21 mouse cellular contexts compared by ENCODE assay signal in the genomic region with DNA sequence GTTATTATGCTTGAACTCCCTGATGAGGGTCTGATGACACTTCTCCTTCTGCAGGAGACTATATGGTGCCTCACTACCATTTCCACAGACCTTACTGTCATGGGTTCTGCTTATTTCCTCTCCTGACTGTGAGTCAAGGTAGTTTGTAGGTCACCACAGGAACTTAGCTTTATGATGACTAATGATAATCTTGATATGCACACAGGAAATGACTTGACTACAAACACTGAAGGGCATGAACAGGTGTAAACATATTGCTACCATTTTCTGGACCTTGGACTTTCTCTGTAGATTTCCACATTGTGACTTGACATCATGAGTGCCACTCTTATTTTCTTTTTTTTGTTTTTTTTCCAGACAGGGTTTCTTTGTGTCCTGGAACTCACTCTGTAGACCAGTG.
"Had no signal": no experiment of that assay in that cellular context is flagged by ENCODE, and none has a peak within 500 bp of the region (broad histone marks: within the 10 kb centered on the region; RNA-seq: fewer than 3 reads in every experiment).

No protein-coding gene starts in this region.

- H3K4me3 ChIP-seq: lung, embryonic 15.5 days; megakaryocyte, embryonic 14.5 days; midbrain, embryonic 13.5 days; midbrain, embryonic 15.5 days; neural tube, embryonic 13.5 days; neural tube, embryonic 15.5 days had no signal

- DNase-seq: liver, postnatal 0 days; lung, adult 2 months; lung, postnatal 14 days; lung, postnatal 36 days; retina, postnatal 1 day; right cerebral cortex, adult 18-20 months; right cerebral cortex, postnatal 25 days; right cerebral cortex, postnatal 4 days; spleen, adult 18-20 months; thymus, adult 2 months; thymus, postnatal 25 days; thymus, postnatal 4 days had no signal

- H3K4me2 ChIP-seq: lung, embryonic 15.5 days; midbrain, embryonic 11.5 days; midbrain, embryonic 13.5 days; midbrain, embryonic 15.5 days; neural tube, embryonic 13.5 days; neural tube, embryonic 15.5 days had no signal

- H3K36me3 ChIP-seq: lung, embryonic 15.5 days; midbrain, embryonic 13.5 days; midbrain, embryonic 15.5 days; neural tube, embryonic 13.5 days; neural tube, embryonic 15.5 days had no signal

- H3K27me3 ChIP-seq: lung, embryonic 15.5 days; megakaryocyte, embryonic 14.5 days; midbrain, embryonic 13.5 days; midbrain, embryonic 15.5 days; neural tube, embryonic 13.5 days; neural tube, embryonic 15.5 days had no signal

- H3K9ac ChIP-seq: liver, postnatal 0 days; lung, embryonic 15.5 days; midbrain, embryonic 13.5 days; midbrain, embryonic 15.5 days; neural tube, embryonic 13.5 days; neural tube, embryonic 15.5 days had no signal

- H3K4me1 ChIP-seq: lung, embryonic 15.5 days; megakaryocyte, embryonic 14.5 days; midbrain, embryonic 15.5 days; neural tube, embryonic 13.5 days; neural tube, embryonic 15.5 days had no signal

- ATAC-seq: liver, postnatal 0 days; lung, postnatal 0 days; midbrain, embryonic 13.5 days; midbrain, embryonic 15.5 days had no signal

- H3K9me3 ChIP-seq: lung, embryonic 15.5 days; midbrain, embryonic 13.5 days; midbrain, embryonic 15.5 days; neural tube, embryonic 13.5 days; neural tube, embryonic 15.5 days had no signal

- H3K27ac ChIP-seq: lung, embryonic 15.5 days; macrophage; midbrain, embryonic 13.5 days; midbrain, embryonic 15.5 days; neural tube, embryonic 13.5 days; neural tube, embryonic 15.5 days had no signal
